Mouse (Mus musculus) thymus, adult 2 months (tissue): Measurements from ENCODE around the gene Prkce.

Experiments
- CTCF ChIP-seq: fragments of 200-500 bp; IDR thresholded peaks from 2 replicates; pipeline ENCODE4 v1.5.1; 2012; ENCODE audit warnings: mild to moderate bottlenecking, control low read depth, low read length, moderate library complexity, borderline replicate concordance; ENCODE audit not compliant: control insufficient read depth, poor library complexity, insufficient read depth; ENCODE audit errors: extremely low read depth
- POLR2A ChIP-seq: fragments of 200-500 bp; IDR thresholded peaks from 2 replicates; pipeline ENCODE4 v1.6.1; 2012; ENCODE audit warnings: mild to moderate bottlenecking, low read length, control low read depth, moderate library complexity; ENCODE audit not compliant: control insufficient read depth, poor library complexity, insufficient read depth; ENCODE audit errors: extremely low read depth

DNA sequence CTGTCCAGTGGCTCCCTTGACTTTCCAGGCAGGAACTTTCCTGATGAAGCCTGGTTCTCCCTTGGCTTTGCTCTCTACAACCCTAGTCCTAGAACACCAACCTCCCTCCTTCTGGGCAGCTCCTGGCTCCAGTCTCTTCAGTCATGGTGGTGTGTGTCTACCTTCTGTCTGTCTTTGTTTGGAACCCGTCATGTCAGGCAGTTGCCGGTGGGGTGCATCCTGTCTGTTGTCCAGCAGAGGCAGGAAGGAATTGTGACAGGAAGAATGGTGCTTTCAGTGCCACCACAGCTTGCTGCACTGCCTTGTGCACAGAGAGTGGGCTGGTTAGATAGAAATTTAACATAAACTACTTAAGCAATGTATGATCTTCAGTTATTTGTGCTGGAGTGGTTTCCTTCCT, 16.2 kb downstream of the Prkce start:
- TF ChIP-seq CTCF = no peak
- no peak for TF ChIP-seq POLR2A
